Mouse (Mus musculus): ENCODE results near the gene Camk1d. TPM values are rescaled to one million over a fixed set of nuclear protein-coding genes. Genes with fewer than 3 reads are reported as not detected.
"Not testable (repeated sequence)": the region's sequence is repeated elsewhere in the genome, so short reads cannot be mapped to it uniquely, and the experiment has no call there.

Gene Camk1d
- polyA plus RNA-seq, 3 experiments from 2014 or later, result 8.0 to 13.0 (median 9.3) TPM

DNA sequence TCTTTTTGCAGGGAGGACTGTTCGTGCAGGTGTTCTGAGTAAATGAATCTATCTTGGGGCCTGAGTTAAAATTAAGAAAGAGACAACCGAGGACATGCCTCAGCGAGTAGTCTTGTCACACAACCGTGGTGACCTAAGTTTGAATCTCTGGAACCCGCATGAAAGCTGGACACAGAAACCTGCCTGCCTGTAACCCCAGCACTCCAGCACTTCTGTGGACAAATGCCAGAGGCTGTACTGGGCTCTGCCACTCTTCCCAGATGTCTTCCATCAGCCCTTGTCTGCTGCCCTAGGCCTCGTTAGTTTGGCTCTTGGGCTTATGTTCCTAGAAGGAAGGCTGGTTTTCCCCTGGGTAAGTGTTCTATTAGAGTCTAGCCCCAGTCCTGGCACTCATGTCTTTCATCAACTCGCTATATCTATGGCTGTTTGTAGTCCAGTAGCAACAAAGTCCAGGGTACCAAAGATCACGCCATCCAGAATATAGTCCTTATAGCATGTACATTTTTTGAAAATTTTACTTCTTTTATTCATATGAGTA is 399.0 kb downstream of the Camk1d start:
- no peak for ATAC-seq

DNA sequence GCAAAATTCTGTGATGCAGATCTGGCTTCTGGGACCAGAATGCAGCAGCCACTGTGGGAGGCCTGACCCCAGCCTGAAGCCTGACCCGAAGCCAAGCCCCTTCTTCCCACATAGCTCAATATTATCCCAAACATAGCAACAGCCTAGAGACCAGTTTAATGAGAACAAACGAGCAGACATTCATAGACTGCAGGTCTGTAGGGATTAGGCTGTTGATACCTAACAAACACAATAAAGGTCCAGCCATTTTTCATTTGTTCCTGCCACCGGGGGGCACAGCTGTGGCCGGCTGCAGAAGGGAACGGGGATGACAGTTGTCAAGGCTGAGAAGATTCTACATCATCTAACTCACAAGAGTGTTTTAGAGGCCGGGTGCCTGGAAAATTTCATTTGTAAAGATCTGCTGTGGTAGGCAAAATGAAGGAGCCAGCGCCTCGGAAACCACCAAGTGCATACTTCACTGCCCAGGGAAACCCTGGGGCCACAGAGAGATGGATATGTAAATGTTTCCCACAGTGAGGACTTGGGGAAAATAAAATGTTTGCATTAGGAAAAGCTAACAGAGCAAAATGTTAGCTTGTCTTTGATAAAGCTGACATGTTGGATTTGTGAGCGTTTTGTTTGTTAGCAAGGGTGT is 399.7 kb downstream of the Camk1d start:
- no peak for ATAC-seq

DNA sequence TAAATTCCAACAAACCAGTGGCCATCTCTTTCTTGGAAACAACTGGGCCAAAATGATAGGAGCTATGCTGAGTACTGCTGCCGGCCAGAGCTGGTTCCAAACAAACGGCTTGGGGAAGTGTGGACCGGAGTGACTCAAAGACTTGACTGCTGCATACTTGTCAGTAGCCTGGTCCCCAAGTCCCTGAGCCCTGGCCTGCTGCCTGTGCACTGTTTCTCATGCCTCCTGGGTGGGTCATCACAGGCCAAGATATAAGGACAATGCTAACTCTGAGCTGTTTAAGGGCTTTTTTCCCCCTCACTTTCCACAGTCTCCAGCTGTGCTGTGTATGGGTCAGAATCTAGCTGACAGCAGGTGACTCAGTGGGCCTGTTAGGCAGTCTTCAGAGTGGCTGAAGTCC is 409.2 kb downstream of the Camk1d start:
- no peak for ATAC-seq

DNA sequence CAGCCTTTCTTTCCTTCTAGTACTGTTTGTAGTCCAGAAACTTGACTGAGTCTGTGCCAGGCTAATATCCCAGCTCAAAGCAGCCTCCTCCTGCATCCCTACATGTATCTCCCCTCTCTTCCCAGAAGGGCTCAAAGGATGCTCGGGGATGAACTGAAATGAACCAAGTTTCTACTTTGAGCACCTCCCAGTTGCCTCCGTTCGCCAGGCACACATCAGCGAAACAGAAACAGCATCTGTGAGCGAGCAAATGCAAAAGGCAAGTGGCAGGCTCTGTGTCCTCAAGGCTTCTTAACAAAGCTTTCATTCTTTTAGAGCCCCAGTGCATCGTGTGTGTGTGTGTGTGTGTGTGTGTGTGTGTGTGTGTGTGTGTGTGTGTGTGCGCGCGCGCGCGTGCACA is 409.9 kb downstream of the Camk1d start:
- ATAC-seq, result no peak

DNA sequence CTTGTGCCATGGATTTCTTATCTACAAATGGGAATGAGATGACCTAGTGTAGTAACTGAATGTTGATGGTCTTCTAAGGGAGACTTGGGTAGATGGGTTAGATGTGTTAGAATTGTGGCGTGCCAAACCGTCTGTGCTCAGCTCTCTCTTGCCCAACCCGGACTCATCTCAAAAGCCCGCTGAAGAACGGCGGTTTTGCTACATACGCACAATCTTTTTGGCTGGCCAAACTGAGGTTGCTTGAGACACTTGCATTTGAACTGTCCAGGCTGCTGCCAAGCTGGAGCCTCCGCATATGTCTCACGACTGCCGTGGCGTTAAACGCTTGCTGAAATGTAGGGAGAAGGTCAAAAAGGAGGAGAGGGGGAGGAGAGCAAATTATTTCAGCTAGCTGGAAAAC is 413.0 kb downstream of the Camk1d start:
- no peak for ATAC-seq

DNA sequence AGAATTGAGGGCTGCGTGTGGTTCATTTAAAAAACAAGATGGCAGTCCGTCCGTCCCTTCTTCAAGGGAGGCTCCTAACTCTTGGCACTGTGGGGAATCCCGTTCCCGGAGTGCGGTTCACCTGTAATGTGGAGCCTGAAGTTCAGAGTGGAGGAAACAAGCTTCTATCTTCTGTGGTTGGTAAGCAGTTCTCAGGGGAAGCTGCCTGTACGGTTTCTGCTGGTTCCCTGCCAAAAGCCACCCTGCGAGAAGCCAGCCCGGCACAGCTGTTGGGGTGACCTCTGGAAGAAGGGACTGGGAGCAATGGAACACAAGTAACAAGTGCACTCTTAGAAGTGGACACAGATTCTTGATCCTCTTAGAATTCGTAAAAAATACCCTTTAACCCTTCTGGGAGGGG is 416.2 kb downstream of the Camk1d start:
- ATAC-seq, result no peak

DNA sequence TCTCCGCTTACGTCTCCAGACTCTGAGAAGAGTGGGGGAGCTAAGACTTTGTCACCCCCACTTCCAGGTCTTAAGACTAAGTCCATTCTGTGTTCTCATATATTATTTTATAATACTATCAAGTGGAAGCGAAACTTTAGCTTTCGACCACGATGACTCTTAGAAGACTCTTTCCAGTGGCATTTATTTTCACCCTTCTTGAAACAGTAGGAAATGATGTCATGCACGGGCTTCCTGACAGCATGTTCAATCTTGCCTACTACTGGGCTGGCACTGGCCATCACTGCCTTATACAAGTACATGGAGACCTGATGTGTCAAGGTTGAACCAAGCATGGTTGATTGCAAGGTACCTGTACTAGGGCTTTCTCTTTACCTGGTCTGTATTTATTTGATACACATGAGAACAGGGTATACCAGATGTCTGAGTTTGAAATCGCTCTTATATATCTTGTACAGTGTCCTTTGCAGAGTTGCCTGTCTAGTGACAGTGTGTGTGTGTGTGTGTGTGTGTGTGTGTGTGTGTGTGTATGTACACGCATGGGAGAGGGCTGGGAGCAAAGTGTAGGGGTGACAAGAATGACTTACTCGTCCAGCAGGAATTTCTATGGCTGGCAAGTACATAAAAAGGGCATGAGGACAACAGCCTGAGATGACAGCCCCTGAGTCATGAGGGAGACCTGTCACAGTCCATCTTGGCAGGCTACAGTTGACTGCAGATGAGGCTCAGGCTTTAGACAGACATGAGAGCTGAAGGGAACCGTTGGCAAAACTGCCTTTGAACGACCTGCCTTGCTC is 417.4 kb downstream of the Camk1d start:
- no peak for ATAC-seq

DNA sequence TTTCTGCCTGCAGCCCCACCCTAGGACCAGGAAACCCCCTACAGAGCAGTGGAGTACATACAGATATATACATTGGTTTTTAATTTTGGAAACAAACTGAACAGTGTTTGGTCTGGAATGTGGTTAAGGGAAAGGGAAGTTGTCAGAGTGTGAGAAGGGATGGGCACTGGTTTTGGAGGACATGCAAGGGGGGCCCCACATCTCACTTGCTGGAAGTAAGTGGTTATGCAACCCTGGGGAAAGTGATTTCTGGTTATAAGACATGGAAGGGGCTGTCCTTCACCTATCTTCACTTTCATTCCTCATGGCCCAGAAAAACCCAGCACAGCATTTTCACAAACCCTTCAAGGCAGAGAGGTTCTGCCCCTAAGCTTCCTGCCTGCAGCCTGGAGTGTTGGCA is 419.2 kb downstream of the Camk1d start:
- no peak for ATAC-seq

DNA sequence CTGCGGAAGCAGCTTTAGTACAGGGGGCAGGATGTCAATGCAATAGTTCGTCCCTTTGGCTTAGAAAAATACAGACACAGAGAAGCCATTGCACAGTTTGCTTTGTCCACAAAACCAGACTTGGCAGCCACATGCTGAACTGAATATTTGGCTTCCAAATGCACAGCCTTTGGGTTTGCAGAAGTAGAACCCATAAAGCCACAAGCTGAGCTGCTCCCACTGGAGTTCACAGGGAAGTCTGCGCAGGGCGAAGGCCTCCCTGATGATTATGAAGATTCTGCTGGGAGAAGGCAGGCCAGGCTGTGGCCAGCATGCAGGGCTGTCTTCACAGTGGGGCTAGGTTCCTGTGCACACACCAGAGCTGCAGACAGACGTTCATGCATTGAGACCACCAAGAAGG is 419.9 kb downstream of the Camk1d start:
- ATAC-seq, result no peak

DNA sequence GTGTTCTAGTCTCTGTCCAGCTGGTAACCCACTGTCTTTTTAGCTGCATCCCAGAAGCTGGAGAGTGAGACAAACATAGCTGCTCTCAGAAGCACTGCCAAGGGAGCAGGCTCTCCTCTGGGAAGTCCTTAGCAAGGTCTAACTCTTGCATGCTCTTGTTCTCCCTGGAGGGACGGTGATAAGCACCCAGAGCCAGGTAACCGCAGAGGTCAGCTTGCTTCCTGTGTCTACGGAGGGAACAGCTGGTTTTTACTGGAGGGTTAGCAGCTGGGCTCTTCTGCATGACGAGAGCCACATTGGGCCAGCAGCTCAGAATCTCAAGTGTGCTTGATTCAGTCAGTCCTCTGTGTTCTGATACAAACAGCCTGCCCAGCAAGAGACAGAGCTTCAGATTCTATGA is 425.7 kb downstream of the Camk1d start:
- ATAC-seq, result no peak

DNA sequence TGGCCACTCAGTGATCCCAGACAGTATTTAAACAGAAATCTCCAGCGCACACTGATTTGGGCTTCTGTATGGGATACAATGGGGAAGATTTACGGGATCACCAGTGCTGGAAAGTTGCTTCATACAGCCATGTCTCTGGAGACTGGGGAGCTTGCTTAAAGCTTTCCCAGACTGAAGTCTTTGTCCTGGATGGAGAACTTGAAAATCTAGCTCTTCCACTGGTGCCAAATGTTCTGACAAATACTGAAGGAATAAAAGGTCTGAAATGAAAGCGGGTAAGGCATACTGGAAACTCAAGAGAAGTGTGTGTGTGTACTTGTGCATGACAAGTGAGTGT is 427.3 kb downstream of the Camk1d start:
- ATAC-seq, result no peak

DNA sequence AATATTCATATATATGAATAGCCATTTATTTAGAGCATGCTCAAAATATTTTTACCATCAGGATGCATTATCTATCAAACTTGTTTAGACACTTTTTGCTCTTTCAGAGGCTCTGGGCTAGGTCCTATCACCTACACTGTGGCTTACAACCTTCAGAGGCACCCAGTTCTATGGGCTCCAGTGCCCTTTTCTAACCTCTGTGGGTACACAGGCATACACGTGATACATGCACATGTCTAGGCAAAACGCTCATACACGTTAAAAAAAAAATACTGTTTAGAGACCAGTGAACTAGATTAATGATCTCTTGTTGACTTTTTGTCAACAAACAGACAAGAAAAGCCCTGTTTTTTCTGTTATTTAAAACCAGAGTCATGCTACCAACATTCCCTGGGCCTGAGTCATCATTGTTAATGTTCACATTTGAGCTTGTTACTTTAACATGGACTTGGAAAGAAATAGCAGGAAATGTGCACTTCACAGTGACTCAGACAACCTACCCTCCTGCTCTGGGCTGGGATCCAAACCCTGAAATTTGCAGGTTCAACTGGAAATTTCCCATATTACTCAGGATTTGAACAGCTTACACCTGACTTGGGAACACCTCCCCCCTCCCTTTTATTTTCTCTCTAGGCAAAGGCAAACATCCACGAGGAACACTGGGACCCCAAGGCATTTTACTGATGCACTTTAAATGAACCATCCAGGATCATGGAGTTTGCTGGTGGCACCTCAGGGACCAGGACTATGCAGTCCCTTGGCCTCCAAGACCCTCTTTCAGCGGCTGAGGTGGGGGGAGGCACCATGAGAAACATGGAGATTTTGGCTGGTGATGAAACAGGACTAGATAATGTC is 427.9 kb downstream of the Camk1d start:
- ATAC-seq, result no peak

DNA sequence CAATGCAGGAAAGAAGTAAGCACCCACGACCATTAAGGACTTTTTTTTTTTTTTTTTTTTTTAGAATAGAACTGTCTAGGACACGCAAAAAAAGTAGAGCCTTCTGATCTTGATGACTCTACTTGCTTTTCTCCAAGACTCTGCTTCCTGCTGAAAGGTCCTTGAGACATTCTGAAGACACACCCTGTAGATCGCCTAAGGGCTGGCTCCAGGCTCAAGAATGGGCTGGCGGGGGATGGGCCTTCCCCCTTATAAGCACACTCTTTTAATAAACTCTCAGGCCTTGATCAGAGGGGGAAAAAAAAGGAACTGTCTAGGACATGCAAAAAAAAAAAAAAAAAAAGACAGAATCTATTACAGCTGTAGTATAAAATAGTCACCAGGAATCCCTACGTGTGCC is 430.0 kb downstream of the Camk1d start:
- no peak for ATAC-seq

DNA sequence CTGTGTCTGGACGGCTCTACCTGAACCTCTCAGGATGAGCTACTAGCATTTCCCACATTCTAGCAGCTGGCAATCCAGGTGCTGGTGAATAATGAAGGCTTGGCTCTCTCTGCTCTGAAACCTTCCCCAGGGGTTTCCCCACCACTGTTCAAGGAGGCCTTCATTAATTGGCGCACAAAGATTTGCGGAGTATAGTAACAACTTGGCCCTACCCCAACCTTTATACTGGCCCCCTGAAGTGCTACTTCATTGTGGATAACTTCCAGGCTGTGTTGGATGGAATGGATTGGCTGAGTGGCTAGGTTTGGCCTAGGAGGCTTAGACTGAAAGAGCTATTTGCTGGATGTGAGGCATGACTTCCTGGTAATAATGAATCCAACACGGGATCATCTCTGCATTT is 431.7 kb downstream of the Camk1d start:
- ATAC-seq, result no peak

DNA sequence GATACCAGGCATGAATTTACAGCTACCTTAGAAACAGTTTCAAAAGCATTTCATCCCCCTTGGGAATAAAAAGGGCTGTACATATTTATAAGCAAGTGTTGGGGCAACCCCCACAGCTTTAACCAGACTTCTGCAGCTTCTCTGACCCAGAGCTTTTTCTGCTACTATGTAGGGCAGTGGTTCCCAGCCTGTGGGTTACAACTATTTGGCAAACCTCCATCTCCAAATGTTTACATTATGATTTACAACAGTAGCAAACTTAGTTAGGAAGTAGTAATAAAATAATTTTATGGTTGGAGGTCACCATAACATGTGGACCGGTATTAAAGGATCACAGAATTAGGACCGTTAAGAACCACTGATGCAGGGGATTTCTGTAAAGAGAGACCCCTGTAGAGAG is 446.3 kb downstream of the Camk1d start:
- no peak for ATAC-seq

DNA sequence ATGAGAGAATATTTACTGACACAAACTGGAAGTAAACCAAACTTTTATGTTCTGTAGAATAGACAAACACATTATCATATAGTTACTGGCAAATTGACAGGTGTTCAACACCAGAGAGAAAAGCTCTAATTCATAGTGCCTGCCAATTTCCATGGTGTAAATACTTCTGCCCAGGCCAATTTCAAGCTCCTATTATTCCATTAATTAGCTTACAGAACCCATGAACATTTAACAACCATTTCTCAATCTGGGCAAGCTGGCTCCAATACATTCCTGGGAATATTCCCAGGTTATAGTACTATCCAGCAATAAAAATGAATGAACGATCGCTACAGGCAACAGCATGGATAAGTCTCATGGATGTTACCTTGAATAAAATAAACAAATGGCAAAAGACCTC is 452.0 kb downstream of the Camk1d start:
- no peak for ATAC-seq

DNA sequence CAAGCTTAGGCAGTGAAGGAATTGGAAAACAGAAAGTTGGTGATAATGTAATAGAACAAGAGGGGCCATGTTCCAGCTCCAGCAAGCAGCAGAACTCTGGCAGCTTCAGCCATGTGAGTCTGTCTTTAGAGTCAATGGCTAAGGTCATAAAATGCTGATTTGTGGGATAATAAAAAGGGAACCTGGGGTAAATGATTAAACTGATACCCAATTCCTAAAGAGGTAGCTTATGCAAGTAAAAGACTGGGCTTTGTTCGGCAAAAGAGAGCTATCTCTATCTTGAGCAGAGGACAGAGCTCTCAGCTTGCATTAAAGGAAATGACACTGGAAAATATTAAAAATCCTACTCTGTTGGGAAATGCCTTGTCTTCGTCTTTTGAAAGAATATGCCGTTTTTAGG is 456.1 kb downstream of the Camk1d start:
- ATAC-seq, result no peak

DNA sequence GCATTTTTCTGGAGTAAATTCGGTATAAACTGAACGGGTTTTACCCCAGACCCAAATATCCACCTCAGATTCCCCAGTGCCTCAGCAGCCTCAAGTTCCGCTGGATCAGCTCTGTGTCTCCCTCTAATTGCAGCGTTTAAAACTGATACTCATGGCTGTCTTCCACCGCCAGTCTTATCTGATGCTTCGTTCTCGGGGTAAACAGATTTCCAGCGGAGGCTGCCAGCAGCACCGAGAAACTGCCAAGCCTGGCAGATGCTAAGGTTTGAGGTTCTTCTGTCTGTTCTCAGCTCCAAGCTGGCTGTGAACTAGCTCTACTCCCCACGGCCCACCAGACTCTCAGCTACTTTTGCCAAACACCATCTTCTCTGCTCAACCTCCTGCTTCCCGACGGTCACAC is 464.3 kb downstream of the Camk1d start:
- ATAC-seq, result no peak

DNA sequence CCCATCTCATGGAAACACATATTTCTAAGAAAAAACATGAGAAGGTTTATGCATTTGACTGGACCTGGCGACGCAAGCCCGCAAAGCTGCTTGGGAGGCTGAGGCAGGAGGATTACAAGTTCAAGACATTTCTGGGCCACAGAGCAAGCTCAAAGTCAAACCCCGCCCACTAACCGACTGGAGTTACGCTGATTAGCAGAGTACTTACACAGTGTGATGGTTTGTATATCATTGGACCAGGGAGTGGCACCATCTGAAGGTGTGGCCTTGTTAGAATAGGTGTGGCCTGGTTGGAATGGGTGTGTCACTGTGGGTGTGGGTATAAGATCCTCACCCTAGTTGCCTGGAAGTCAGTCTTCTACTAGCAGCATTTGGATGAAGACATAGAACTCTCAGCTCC is 465.1 kb downstream of the Camk1d start:
- not testable (repeated sequence) for ATAC-seq

Data from inflammation-experienced regulatory T-cells, adult 6 months (primary cell).